Mouse (Mus musculus): ENCODE results near the gene Ggt6.
A peak's percentile ranks its signal among the peaks of the same experiment; 100 is the strongest.

Gene Ggt6

DNA sequence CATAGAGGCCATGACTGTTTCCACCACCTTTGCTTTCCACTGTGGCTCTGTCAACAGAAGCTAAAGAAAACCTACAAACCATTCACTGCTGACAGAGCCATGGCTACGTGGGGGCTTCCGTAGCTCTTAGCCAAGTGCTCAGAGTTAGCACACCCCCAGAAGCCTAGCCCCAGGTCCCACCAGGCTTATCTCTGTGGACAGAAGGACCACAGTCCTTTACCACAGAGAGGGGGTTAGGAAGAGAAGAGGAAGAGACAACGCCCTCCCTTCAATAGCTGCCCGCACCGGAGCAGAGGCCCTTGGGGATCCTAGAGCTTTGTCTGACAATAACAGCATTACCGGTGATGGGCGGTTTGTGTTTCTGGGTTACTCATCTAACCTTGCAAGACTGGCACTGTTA is 40.1 kb downstream of the Ggt6 start:
- no peak for ATAC-seq (ENCODE audit: low TSS enrichment)

- no peak for ATAC-seq (ENCODE audit: low TSS enrichment)
Observed at GRCm38 (mm10) chr11:72476074-72476625, 40.8 kb downstream of the Ggt6 start.

- ATAC-seq (ENCODE audit: low TSS enrichment), result no peak
Observed at GRCm38 (mm10) chr11:72477182-72477581, 41.9 kb downstream of the Ggt6 start.

DNA sequence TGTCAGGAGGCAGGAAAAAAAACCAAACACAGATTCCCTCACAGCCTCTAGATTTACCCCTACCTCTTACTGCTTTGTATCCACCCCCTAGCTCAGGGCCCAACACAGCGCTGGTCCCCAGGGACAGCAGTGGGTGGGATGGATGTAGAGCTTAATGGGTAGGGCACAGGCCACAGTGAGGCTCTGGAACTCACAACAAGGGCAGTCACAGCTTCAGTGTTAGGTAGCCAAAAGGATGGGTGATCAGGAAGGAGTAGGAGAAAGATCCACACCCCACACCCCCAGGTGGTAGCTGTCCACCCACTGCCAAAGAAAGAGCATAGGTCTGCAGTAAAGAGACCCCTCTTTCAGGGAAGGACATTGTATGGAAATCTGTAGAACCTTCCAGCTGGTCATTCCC is 42.3 kb downstream of the Ggt6 start:
- ATAC-seq (ENCODE audit: low TSS enrichment), result no peak

- no peak for ATAC-seq (ENCODE audit: low TSS enrichment)
Observed at GRCm38 (mm10) chr11:72478228-72478627, 42.9 kb downstream of the Ggt6 start.

DNA sequence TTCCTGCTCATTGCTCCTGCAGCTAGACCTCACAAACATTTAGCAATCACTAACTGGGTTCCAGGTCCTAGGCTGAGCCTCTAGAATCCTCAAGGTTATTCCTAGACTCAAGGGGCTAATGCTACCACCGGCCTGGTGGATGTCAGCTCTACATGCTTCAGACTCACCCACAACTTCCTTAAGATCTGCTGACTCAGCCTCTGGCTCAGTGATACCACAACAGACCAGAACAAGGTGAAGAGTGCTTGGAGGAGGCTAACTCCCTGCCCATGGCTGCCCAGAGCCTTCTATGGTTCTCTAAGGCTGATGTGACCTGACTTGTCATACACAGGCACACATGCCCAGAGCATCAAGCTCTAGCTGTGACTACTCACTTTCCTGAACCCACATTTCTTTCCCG is 44.2 kb downstream of the Ggt6 start:
- ATAC-seq (ENCODE audit: low TSS enrichment), result no peak

- no peak for ATAC-seq (ENCODE audit: low TSS enrichment)
Observed at GRCm38 (mm10) chr11:72481313-72481712, 46.0 kb downstream of the Ggt6 start.

- no peak for ATAC-seq (ENCODE audit: low TSS enrichment)
Observed at GRCm38 (mm10) chr11:72481952-72482351, 46.6 kb downstream of the Ggt6 start.

GRCm38 (mm10) chr11:72484549-72484948 is 49.2 kb downstream of the Ggt6 start:
- no peak for ATAC-seq (ENCODE audit: low TSS enrichment)

GRCm38 (mm10) chr11:72485157-72485556 is 49.8 kb downstream of the Ggt6 start:
- ATAC-seq (ENCODE audit: low TSS enrichment), result peak; percentile 35; the same call in 1 of the 2 replicates

DNA sequence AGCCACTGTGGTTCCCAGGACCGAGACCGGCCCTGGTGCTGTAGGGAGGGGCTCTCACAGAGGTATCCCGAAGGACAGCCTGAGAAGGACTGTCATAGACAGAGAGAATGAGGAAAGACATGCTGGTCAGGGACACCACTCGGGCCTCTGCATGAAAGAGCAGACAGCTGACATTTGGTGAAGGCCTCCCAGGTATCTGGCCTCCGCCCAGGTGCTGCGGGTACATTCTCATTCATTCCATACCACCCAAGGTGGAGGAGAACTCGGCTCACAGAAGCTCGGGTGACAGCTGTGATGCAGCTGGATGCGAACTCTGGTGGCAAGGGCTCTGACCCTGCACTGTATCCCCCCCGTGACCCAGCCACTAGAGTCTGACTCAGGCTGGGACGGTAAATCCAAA is 50.6 kb downstream of the Ggt6 start:
- ATAC-seq (ENCODE audit: low TSS enrichment), result no peak

GRCm38 (mm10) chr11:72487171-72487570 is 51.8 kb downstream of the Ggt6 start:
- ATAC-seq (ENCODE audit: low TSS enrichment), result no peak

- no peak for ATAC-seq (ENCODE audit: low TSS enrichment)
Observed at GRCm38 (mm10) chr11:72487739-72488138, 52.4 kb downstream of the Ggt6 start.
